Mouse (Mus musculus) liver, postnatal 0 days (tissue): ENCODE results near the gene Rtn4rl2.

Experiments used
- CTCF ChIP-seq: sonication (generic); IDR thresholded peaks from 2 replicates; pipeline ENCODE4 v1.5.1; 2016; ENCODE audit warnings: antibody characterized with exemption, low read depth
- EP300 ChIP-seq: IDR thresholded peaks from 2 replicates; pipeline ENCODE4 v1.6.1; 2016; ENCODE audit warnings: antibody characterized with exemption, low read depth, mild to moderate bottlenecking

- TF ChIP-seq CTCF (no peak), EP300 (no peak)
Measured at GRCm38 (mm10) chr2:84885084-84886055, 1.1 kb downstream of the Rtn4rl2 start.
